Mouse (Mus musculus): ENCODE measurements around the gene Aco1. TPM values are rescaled to one million over a fixed set of nuclear protein-coding genes. Genes with fewer than 3 reads are reported as not detected.

The Aco1 gene
- polyA plus RNA-seq, 1 experiment from 2014 or later, result 60.8 TPM

DNA sequence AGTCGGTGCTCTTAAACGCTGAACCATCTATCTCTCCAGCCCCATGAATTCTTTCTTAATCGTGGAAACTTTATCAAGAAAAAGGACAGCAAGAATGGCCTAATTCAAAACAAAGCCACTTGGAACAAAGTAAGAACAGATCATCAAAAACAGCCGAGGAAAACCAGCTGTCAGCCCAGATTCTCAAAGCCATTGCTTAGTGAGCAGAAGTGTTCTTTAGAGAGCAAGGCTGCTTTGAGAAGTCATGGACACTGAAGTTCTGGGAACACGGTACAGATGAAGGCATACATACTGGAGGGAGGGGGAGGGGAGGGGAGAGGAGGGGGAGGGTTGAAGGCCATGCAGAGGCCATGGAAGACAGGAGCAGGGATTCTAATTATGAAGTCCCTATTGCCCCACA is 83.2 kb downstream of the Aco1 start:
- ATAC-seq (ENCODE audit: low FRiP score), result no peak
- H3K36me3 ChIP-seq (replicated peaks), result no peaks in the 10 kb centered on the region
- H3K4me3 ChIP-seq (replicated peaks), result no peak overlapping the region
- H3K9ac ChIP-seq, result no peak overlapping the region
- H3K4me1 ChIP-seq, result no peaks in the 10 kb centered on the region
- no peaks in the 10 kb centered on the region for H3K27me3 ChIP-seq
- 75% methylated on average over 5 of the region's 5 CpGs for WGBS
- no peaks in the 10 kb centered on the region for H3K9me3 ChIP-seq
- H3K27ac ChIP-seq, result no peak overlapping the region
- H3K4me2 ChIP-seq, result no peak overlapping the region

- WGBS, result 92% methylated on average over 11 of the region's 11 CpGs
- H3K9me3 ChIP-seq, result no peaks in the 10 kb centered on the region
- H3K36me3 ChIP-seq (replicated peaks), result no peaks in the 10 kb centered on the region
- H3K4me2 ChIP-seq, result no peak overlapping the region
- H3K4me3 ChIP-seq (replicated peaks), result no peak overlapping the region
- H3K27me3 ChIP-seq, result no peaks in the 10 kb centered on the region
- H3K9ac ChIP-seq, result no peak overlapping the region
- no peak overlapping the region for H3K27ac ChIP-seq
- ATAC-seq (ENCODE audit: low FRiP score), result no peak
- no peaks in the 10 kb centered on the region for H3K4me1 ChIP-seq
Observed at GRCm38 (mm10) chr4:40227131-40227530, 84.2 kb downstream of the Aco1 start.

- no peak for ATAC-seq (ENCODE audit: low FRiP score)
- Histone ChIP-seq H3K4me2 (no peak overlapping the region), H3K36me3 (replicated peaks) (no peaks in the 10 kb centered on the region), H3K4me3 (replicated peaks) (no peak overlapping the region), H3K27me3 (no peaks in the 10 kb centered on the region), H3K9me3 (no peaks in the 10 kb centered on the region), H3K9ac (no peak overlapping the region), H3K27ac (no peak overlapping the region), H3K4me1 (no peaks in the 10 kb centered on the region)
- WGBS, result 93% methylated on average over 7 of the region's 7 CpGs
Observed at GRCm38 (mm10) chr4:40227886-40228285, 85.0 kb downstream of the Aco1 start.

DNA sequence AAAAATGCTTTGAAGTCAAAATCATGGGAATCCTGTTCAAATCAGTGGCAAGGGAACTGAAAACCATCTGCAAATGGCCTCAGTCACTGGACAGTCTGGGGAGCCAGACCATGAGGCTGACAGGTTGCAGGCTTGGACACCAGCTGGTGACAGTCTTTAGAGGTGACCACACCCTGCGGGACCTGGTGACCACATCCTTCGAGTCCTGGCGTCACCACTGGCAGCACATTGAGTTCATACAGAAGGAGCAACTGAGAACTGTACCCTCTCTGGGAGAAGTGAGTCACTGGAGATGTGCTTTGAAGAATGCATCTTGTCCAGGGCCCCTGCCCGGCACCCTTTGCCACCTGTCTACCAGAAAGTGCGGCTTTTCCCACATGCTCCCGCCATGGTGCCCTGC is 86.8 kb downstream of the Aco1 start:
- no peak for ATAC-seq (ENCODE audit: low FRiP score)
- Histone ChIP-seq H3K9me3 (no peaks in the 10 kb centered on the region), H3K27me3 (no peaks in the 10 kb centered on the region), H3K4me3 (replicated peaks) (no peak overlapping the region), H3K36me3 (replicated peaks) (no peaks in the 10 kb centered on the region), H3K4me1 (no peaks in the 10 kb centered on the region), H3K27ac (no peak overlapping the region), H3K4me2 (no peak overlapping the region), H3K9ac (no peak overlapping the region)
- WGBS, result 95% methylated on average over 6 of the region's 6 CpGs

GRCm38 (mm10) chr4:40233062-40233664 is 90.3 kb downstream of the Aco1 start:
- Histone ChIP-seq H3K36me3 (replicated peaks) (no peaks in the 10 kb centered on the region), H3K4me2 (no peak overlapping the region), H3K9ac (no peak overlapping the region), H3K9me3 (no peaks in the 10 kb centered on the region), H3K4me1 (no peaks in the 10 kb centered on the region), H3K27me3 (no peaks in the 10 kb centered on the region), H3K27ac (no peak overlapping the region), H3K4me3 (replicated peaks) (no peak overlapping the region)
- ATAC-seq (ENCODE audit: low FRiP score), result no peak
- 93% methylated on average over 7 of the region's 7 CpGs for WGBS

DNA sequence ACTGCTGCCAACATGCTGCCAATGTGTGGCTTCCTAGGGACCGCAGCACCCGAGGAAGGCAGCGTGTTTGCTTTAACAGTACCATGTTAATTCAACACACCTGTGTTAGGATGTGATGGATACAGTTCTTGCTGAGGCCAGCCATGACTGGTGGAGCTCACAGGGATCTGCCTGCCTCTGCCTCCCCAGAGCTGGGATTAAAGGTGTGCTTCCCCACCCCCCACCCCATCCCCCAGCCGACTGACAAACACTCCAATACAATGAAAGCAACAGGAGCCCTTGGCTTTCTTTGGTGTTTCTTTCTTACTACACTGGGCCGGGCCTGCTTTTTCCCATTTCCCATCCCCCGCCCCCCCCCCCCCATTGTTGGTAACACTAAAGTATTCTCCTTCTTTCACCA is 91.4 kb downstream of the Aco1 start:
- Histone ChIP-seq H3K4me2 (no peak overlapping the region), H3K4me3 (replicated peaks) (no peak overlapping the region), H3K4me1 (peaks cover 8% of the 10 kb centered on the region), H3K9me3 (no peaks in the 10 kb centered on the region), H3K36me3 (replicated peaks) (no peaks in the 10 kb centered on the region), H3K27ac (no peak overlapping the region), H3K27me3 (no peaks in the 10 kb centered on the region), H3K9ac (no peak overlapping the region)
- ATAC-seq (ENCODE audit: low FRiP score), result no peak
- 72% methylated on average over 6 of the region's 6 CpGs for WGBS

DNA sequence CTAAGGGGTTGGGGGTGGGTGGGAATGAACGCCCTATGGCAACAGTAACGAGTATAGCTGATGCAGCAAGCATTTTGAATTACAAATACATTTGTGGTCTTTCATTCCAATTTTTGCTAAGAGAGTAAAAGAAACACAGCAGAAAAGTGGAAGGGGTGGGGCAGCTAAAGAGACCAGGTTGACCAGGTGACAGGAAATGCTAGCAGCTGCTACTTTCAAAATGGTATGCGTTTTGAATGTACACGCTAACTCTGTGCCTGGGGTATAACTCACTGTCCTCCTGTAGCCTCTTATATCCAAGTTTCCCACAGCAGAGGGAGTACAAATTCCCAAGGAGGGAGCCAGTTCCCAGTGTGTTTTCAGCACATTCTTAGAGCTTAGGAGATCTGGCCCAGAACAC is 93.9 kb downstream of the Aco1 start:
- no peak overlapping the region for H3K4me3 ChIP-seq (replicated peaks)
- H3K27ac ChIP-seq, result no peak overlapping the region
- no peaks in the 10 kb centered on the region for H3K9me3 ChIP-seq
- no peak overlapping the region for H3K4me2 ChIP-seq
- no peak overlapping the region for H3K9ac ChIP-seq
- H3K36me3 ChIP-seq (replicated peaks), result no peaks in the 10 kb centered on the region
- H3K4me1 ChIP-seq, result peaks cover 15% of the 10 kb centered on the region
- ATAC-seq (ENCODE audit: low FRiP score), result no peak
- no peaks in the 10 kb centered on the region for H3K27me3 ChIP-seq
- WGBS, result 86% methylated on average over 4 of the region's 4 CpGs

DNA sequence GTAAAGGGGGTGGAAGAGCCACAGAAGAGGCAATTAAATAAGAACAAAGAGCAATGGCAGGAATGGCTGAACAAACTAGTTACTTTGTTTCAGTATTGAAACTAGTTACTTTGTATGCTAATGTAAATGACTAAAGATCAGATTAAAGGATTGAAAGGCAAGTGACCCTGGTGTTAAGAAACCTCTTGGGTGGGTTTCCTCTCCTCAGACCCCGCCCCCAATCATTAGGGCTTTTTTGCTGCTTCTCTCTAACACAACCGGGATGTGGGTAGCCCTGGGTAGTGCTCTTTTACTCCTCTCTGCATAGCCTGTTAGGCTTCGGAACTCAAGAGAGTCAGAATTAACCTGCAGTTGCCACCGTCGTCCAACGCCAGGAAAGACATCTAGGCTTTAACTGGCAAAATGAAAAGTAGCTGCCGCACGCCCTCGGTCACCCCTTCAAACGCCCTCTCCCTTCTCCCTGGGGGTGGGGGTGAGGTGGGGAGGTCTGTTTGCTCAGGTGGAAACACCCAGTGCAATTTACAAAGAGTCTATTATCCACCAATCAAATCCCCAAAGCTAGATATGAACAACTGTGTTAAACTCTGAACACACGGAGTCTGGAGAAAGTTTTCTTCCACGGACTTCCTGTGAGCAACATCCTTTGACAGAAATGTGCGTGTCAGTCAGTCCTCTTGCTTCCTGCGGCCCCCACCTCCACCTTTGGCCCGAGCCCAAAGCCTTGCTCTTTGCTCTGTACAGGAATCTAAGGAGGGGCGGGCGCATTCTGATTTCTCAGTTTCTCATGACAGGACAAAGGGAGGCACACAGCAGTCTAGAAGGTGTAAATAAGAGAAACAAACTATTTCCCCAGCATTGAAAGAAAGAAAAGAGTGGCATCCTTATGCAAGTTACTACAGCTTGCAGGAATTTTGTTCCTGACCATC is 95.9 kb downstream of the Aco1 start:
- Histone ChIP-seq H3K36me3 (replicated peaks) (no peaks in the 10 kb centered on the region), H3K27ac (no peak overlapping the region), H3K9ac (peak overlapping the region; percentile 59), H3K9me3 (no peaks in the 10 kb centered on the region), H3K27me3 (no peaks in the 10 kb centered on the region), H3K4me2 (peak overlapping the region; percentile 79), H3K4me1 (peaks cover 15% of the 10 kb centered on the region), H3K4me3 (replicated peaks) (peak overlapping the region; percentile 48)
- ATAC-seq (ENCODE audit: low FRiP score), result peak; percentile 27; the same call in 1 of the 2 replicates
- under 1% methylated on average over 17 of the region's 17 CpGs for whole genome bisulfite sequencing

- Histone ChIP-seq H3K9me3 (no peaks in the 10 kb centered on the region), H3K27ac (no peak within 1 kb of the TSS), H3K9ac (peak within 1 kb of the TSS; percentile 59), H3K4me2 (peak within 1 kb of the TSS; percentile 79), H3K36me3 (replicated peaks) (no peaks in the 10 kb centered on the region), H3K4me1 (peaks cover 15% of the 10 kb centered on the region), H3K4me3 (replicated peaks) (peak within 1 kb of the TSS; percentile 48), H3K27me3 (no peaks in the 10 kb centered on the region)
- 6% methylated on average over 31 of the region's 35 CpGs for WGBS
- ATAC-seq (ENCODE audit: low FRiP score), result peak; percentile 58
Observed at GRCm38 (mm10) chr4:40239409-40240271, 96.8 kb downstream of the Aco1 start, which contains the start of gene Ddx58. Ddx58 (minus strand) TSS chr4:40239828.

GRCm38 (mm10) chr4:40240272-40240744 is 97.4 kb downstream of the Aco1 start:
- Histone ChIP-seq H3K36me3 (replicated peaks) (no peaks in the 10 kb centered on the region), H3K27me3 (no peaks in the 10 kb centered on the region), H3K9ac (peak overlapping the region; percentile 59; the same call in 1 of the 2 replicates), H3K4me2 (peak overlapping the region; percentile 79), H3K4me1 (peaks cover 15% of the 10 kb centered on the region), H3K4me3 (replicated peaks) (peak overlapping the region; percentile 48), H3K27ac (no peak overlapping the region), H3K9me3 (no peaks in the 10 kb centered on the region)
- WGBS, result 52% methylated on average over 5 of the region's 5 CpGs
- ATAC-seq (ENCODE audit: low FRiP score), result peak; percentile 9; the same call in 1 of the 2 replicates

DNA sequence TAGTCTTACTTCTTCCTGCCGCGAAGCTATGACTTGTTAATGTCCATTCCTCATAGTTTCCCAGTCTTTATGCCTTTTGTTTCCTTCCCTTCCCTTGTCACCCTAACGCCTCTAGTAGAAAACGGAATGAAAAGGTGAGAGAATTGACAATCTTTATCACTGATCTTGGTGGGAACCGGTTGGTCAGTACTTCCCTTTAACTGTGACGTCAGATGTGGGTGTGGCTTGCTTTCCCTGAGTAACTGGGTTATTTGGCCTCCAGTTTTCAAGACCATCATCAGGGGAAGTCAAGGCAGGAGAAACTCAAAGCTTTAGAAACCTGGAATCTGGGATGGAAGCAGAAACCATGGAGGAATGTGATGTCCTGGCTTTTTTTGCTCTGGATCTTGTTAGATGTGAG is 99.0 kb downstream of the Aco1 start:
- H3K9me3 ChIP-seq, result no peaks in the 10 kb centered on the region
- ATAC-seq (ENCODE audit: low FRiP score), result no peak
- WGBS, result 56% methylated on average over 6 of the region's 6 CpGs

GRCm38 (mm10) chr4:40243006-40243405 is 100.1 kb downstream of the Aco1 start:
- ATAC-seq (ENCODE audit: low FRiP score), result no peak
- no peak overlapping the region for H3K9ac ChIP-seq
- no peak overlapping the region for H3K4me3 ChIP-seq (replicated peaks)
- no peak overlapping the region for H3K4me2 ChIP-seq
- no peak overlapping the region for H3K27ac ChIP-seq
- H3K4me1 ChIP-seq, result peaks cover 15% of the 10 kb centered on the region
- H3K36me3 ChIP-seq (replicated peaks), result no peaks in the 10 kb centered on the region
- no peaks in the 10 kb centered on the region for H3K9me3 ChIP-seq
- no peaks in the 10 kb centered on the region for H3K27me3 ChIP-seq
- WGBS, result 79% methylated on average over 4 of the region's 4 CpGs

More for the DNA sequence above, 99.0 kb downstream of the Aco1 start:
- Histone ChIP-seq H3K4me2 (no peak overlapping the region), H3K27ac (no peak overlapping the region), H3K4me1 (peaks cover 15% of the 10 kb centered on the region), H3K9ac (no peak overlapping the region), H3K4me3 (replicated peaks) (no peak overlapping the region), H3K36me3 (replicated peaks) (no peaks in the 10 kb centered on the region), H3K27me3 (no peaks in the 10 kb centered on the region)

Data from forebrain, embryonic 12.5 days (tissue).